Mouse (Mus musculus) testis, adult 2 months (tissue): ENCODE results near the gene Col9a1.

Experiments used
- CTCF ChIP-seq: fragments of 200-500 bp; IDR thresholded peaks from 2 replicates; pipeline ENCODE4 v1.5.1; 2012; ENCODE audit warnings: low read depth, mild to moderate bottlenecking, inconsistent platforms, low read length, moderate library complexity; ENCODE audit not compliant: control insufficient read depth, insufficient read depth, insufficient replicate concordance
- POLR2A ChIP-seq: fragments of 200-500 bp; IDR thresholded peaks from 2 replicates; pipeline ENCODE4 v1.6.1; 2012; ENCODE audit warnings: low read depth, mild to moderate bottlenecking, inconsistent platforms, low read length, moderate library complexity; ENCODE audit not compliant: control insufficient read depth

GRCm38 (mm10) chr1:24222981-24223612 is 45.7 kb downstream of the Col9a1 start:
- TF ChIP-seq CTCF (no peak), POLR2A (no peak)
